Mouse (Mus musculus) neural tube, embryonic 15.5 days (tissue): ENCODE measurements around the gene Rftn1. TPM values are rescaled to one million over a fixed set of nuclear protein-coding genes. Genes with fewer than 3 reads are reported as not detected.
A peak's percentile ranks its signal among the peaks of the same experiment; 100 is the strongest.
"Not testable (repeated sequence)": the region's sequence is repeated elsewhere in the genome, so short reads cannot be mapped to it uniquely, and the experiment has no call there.

Experiments
- ATAC-seq: fragments of 200-750 bp; cut with Nextera tagmentation; 2 replicates; pipeline ENCODE4 v1.8.0; 2017; ENCODE audit warnings: mild to moderate bottlenecking, moderate TSS enrichment, moderate library complexity; ENCODE audit not compliant: low FRiP score
- H3K27ac ChIP-seq: fragments of 300-500 bp; sonication (generic); replicated peaks from 2 replicates; pipeline ENCODE4 v1.5.1; 2015; ENCODE audit warnings: mild to moderate bottlenecking, inconsistent platforms
- H3K27me3 ChIP-seq: fragments of 300-500 bp; sonication (generic); replicated peaks from 2 replicates; pipeline ENCODE4 v1.6.1; 2015; ENCODE audit warnings: inconsistent platforms
- H3K36me3 ChIP-seq: fragments of 300-500 bp; sonication (generic); 2 replicates; pipeline ENCODE4 v1.6.1; 2015; ENCODE audit warnings: inconsistent platforms
- H3K4me1 ChIP-seq: fragments of 300-500 bp; sonication (generic); 2 replicates; pipeline ENCODE4 v1.6.1; 2015; ENCODE audit warnings: inconsistent platforms
- H3K4me2 ChIP-seq: fragments of 300-500 bp; sonication (generic); 2 replicates; pipeline ENCODE4 v1.6.1; 2015; ENCODE audit warnings: inconsistent platforms, mild to moderate bottlenecking, moderate library complexity
- H3K4me3 ChIP-seq: fragments of 300-500 bp; sonication (generic); replicated peaks from 2 replicates; pipeline ENCODE4 v1.5.1; 2015; ENCODE audit warnings: mild to moderate bottlenecking, inconsistent platforms
- H3K9ac ChIP-seq: fragments of 300-500 bp; sonication (generic); replicated peaks from 2 replicates; pipeline ENCODE4 v1.6.1; 2015; ENCODE audit warnings: mild to moderate bottlenecking, inconsistent platforms
- H3K9me3 ChIP-seq: fragments of 300-500 bp; sonication (generic); replicated peaks from 2 replicates; pipeline ENCODE4 v1.6.1; 2016; ENCODE audit warnings: inconsistent platforms
- WGBS: fragments of 180-500 bp; shearing (Covaris S2); methylation state at CpG from one replicate; pipeline ENCODE4 v1.1.7; 2015; ENCODE audit warnings: mixed read lengths; 5-methylcytosine and 5-hydroxymethylcytosine counted together
- polyA plus RNA-seq: library from polyadenylated mRNA; unstranded; fragments of >200 nt; fragmentation: Nextera tagmentation; extraction: Ambion mirVana; gene quantifications from 2 replicates; pipeline ENCODE4 v1.2.1, GENCODE M21; 2015

The Rftn1 gene
- polyA plus RNA-seq, 1 experiment from 2014 or later = 17.9 TPM

GRCm38 (mm10) chr17:50120098-50120497, 70.4 kb downstream of the Rftn1 start:
- H3K9me3 ChIP-seq = no peaks in the 10 kb centered on the region
- no peak overlapping the region for H3K4me2 ChIP-seq
- H3K4me3 ChIP-seq = no peak overlapping the region
- WGBS = 90% methylated on average over 4 of the region's 4 CpGs
- no peak overlapping the region for H3K27ac ChIP-seq
- ATAC-seq = no peak
- no peaks in the 10 kb centered on the region for H3K36me3 ChIP-seq
- no peak overlapping the region for H3K9ac ChIP-seq
- H3K27me3 ChIP-seq = no peaks in the 10 kb centered on the region
- no peaks in the 10 kb centered on the region for H3K4me1 ChIP-seq

GRCm38 (mm10) chr17:50117461-50117860, 73.0 kb downstream of the Rftn1 start:
- Histone ChIP-seq H3K4me1 (no peaks in the 10 kb centered on the region), H3K4me3 (no peak overlapping the region), H3K36me3 (no peaks in the 10 kb centered on the region), H3K27me3 (no peaks in the 10 kb centered on the region), H3K9ac (no peak overlapping the region), H3K9me3 (no peaks in the 10 kb centered on the region), H3K4me2 (no peak overlapping the region), H3K27ac (no peak overlapping the region)
- no peak for ATAC-seq
- WGBS = 96% methylated on average over 7 of the region's 7 CpGs

GRCm38 (mm10) chr17:50116980-50117379, 73.5 kb downstream of the Rftn1 start:
- Histone ChIP-seq H3K27me3 (no peaks in the 10 kb centered on the region), H3K4me2 (no peak overlapping the region), H3K36me3 (no peaks in the 10 kb centered on the region), H3K4me3 (no peak overlapping the region), H3K27ac (no peak overlapping the region), H3K9ac (no peak overlapping the region), H3K9me3 (no peaks in the 10 kb centered on the region), H3K4me1 (no peaks in the 10 kb centered on the region)
- 89% methylated on average over 3 of the region's 3 CpGs for WGBS
- no peak for ATAC-seq

GRCm38 (mm10) chr17:50116401-50116800, 74.1 kb downstream of the Rftn1 start:
- 95% methylated on average over 1 of the region's 1 CpGs for WGBS
- H3K9me3 ChIP-seq, H3K4me1 ChIP-seq, H3K36me3 ChIP-seq, ATAC-seq, H3K4me2 ChIP-seq, H3K27ac ChIP-seq, H3K4me3 ChIP-seq, H3K27me3 ChIP-seq, H3K9ac ChIP-seq: not testable (repeated sequence)

GRCm38 (mm10) chr17:50115716-50116115, 74.8 kb downstream of the Rftn1 start:
- not testable (repeated sequence) for H3K27ac ChIP-seq, H3K9ac ChIP-seq, H3K9me3 ChIP-seq, ATAC-seq, H3K4me3 ChIP-seq, H3K4me1 ChIP-seq, H3K4me2 ChIP-seq, H3K36me3 ChIP-seq, H3K27me3 ChIP-seq
- WGBS = 95% methylated on average over 3 of the region's 3 CpGs

- no peak for ATAC-seq
Observed at GRCm38 (mm10) chr17:50114659-50115058, 75.8 kb downstream of the Rftn1 start.

GRCm38 (mm10) chr17:50110650-50111415, 79.6 kb downstream of the Rftn1 start:
- no peak overlapping the region for H3K9ac ChIP-seq
- no peak for ATAC-seq
- H3K4me1 ChIP-seq = no peaks in the 10 kb centered on the region
- H3K4me3 ChIP-seq = no peak overlapping the region
- no peak overlapping the region for H3K27ac ChIP-seq
- H3K4me2 ChIP-seq = no peak overlapping the region
- WGBS = 70% methylated on average over 14 of the region's 14 CpGs
- H3K27me3 ChIP-seq = no peaks in the 10 kb centered on the region
- H3K36me3 ChIP-seq = no peaks in the 10 kb centered on the region
- no peaks in the 10 kb centered on the region for H3K9me3 ChIP-seq

More at GRCm38 (mm10) chr17:50114659-50115058, 75.8 kb downstream of the Rftn1 start:
- Histone ChIP-seq H3K9me3 (no peaks in the 10 kb centered on the region), H3K27ac (no peak overlapping the region), H3K27me3 (no peaks in the 10 kb centered on the region), H3K4me2 (no peak overlapping the region), H3K36me3 (no peaks in the 10 kb centered on the region), H3K4me1 (no peaks in the 10 kb centered on the region), H3K4me3 (no peak overlapping the region), H3K9ac (no peak overlapping the region)
- 83% methylated on average over 8 of the region's 8 CpGs for WGBS

GRCm38 (mm10) chr17:50106811-50107210, 83.7 kb downstream of the Rftn1 start:
- H3K4me1 ChIP-seq = no peaks in the 10 kb centered on the region
- no peak overlapping the region for H3K4me2 ChIP-seq
- WGBS = 97% methylated on average over 10 of the region's 10 CpGs
- H3K9me3 ChIP-seq = 0 out of 2 replicates have a peak, but pooled peaks cover 5% of the 10 kb centered on the region
- H3K27me3 ChIP-seq = no peaks in the 10 kb centered on the region
- H3K4me3 ChIP-seq = no peak overlapping the region
- H3K9ac ChIP-seq = no peak overlapping the region
- no peak for ATAC-seq
- no peak overlapping the region for H3K27ac ChIP-seq
- 0 out of 2 replicates have a peak, but pooled peaks cover 3% of the 10 kb centered on the region for H3K36me3 ChIP-seq

GRCm38 (mm10) chr17:50104131-50104530, 86.3 kb downstream of the Rftn1 start:
- ATAC-seq = no peak
- Histone ChIP-seq H3K4me1 (peaks cover 10% of the 10 kb centered on the region), H3K4me2 (no peak overlapping the region), H3K27ac (no peak overlapping the region), H3K9me3 (0 out of 2 replicates have a peak, but pooled peaks cover 5% of the 10 kb centered on the region), H3K27me3 (no peaks in the 10 kb centered on the region), H3K9ac (no peak overlapping the region), H3K4me3 (no peak overlapping the region), H3K36me3 (0 out of 2 replicates have a peak, but pooled peaks cover 3% of the 10 kb centered on the region)
- 92% methylated on average over 3 of the region's 3 CpGs for WGBS

- ATAC-seq = no peak
- H3K4me2 ChIP-seq = no peak overlapping the region
Observed at GRCm38 (mm10) chr17:50101416-50101815, 89.1 kb downstream of the Rftn1 start.

GRCm38 (mm10) chr17:50100070-50100469, 90.4 kb downstream of the Rftn1 start:
- H3K4me3 ChIP-seq = no peak overlapping the region
- H3K4me1 ChIP-seq = peaks cover 10% of the 10 kb centered on the region
- ATAC-seq = no peak
- H3K36me3 ChIP-seq = 0 out of 2 replicates have a peak, but pooled peaks cover under 1% of the 10 kb centered on the region
- 0 out of 2 replicates have a peak, but pooled peaks cover 2% of the 10 kb centered on the region for H3K9me3 ChIP-seq
- 63% methylated on average over 12 of the region's 12 CpGs for WGBS
- peak overlapping the region; percentile 30; the same call in 1 of the 2 replicates for H3K4me2 ChIP-seq
- H3K27ac ChIP-seq = no peak overlapping the region
- H3K9ac ChIP-seq = no peak overlapping the region
- H3K27me3 ChIP-seq = no peaks in the 10 kb centered on the region

More at GRCm38 (mm10) chr17:50101416-50101815, 89.1 kb downstream of the Rftn1 start:
- Histone ChIP-seq H3K9me3 (0 out of 2 replicates have a peak, but pooled peaks cover 5% of the 10 kb centered on the region), H3K4me1 (peaks cover 10% of the 10 kb centered on the region), H3K9ac (no peak overlapping the region), H3K27ac (no peak overlapping the region), H3K36me3 (0 out of 2 replicates have a peak, but pooled peaks cover 3% of the 10 kb centered on the region), H3K27me3 (no peaks in the 10 kb centered on the region), H3K4me3 (no peak overlapping the region)
- 87% methylated on average over 3 of the region's 3 CpGs for WGBS

GRCm38 (mm10) chr17:50099378-50099777, 91.1 kb downstream of the Rftn1 start:
- no peak overlapping the region; the same call in 1 of the 2 replicates for H3K27ac ChIP-seq
- 43% methylated on average over 8 of the region's 8 CpGs for WGBS
- no peak overlapping the region for H3K4me3 ChIP-seq
- no peak; the same call in 1 of the 2 replicates for ATAC-seq
- H3K9me3 ChIP-seq = no peaks in the 10 kb centered on the region
- H3K4me1 ChIP-seq = peaks cover 10% of the 10 kb centered on the region
- no peaks in the 10 kb centered on the region for H3K36me3 ChIP-seq
- H3K9ac ChIP-seq = no peak overlapping the region
- H3K27me3 ChIP-seq = no peaks in the 10 kb centered on the region
- H3K4me2 ChIP-seq = peak overlapping the region; percentile 30
